Mouse (Mus musculus): ENCODE data around the gene Znrd1as.

DNA sequence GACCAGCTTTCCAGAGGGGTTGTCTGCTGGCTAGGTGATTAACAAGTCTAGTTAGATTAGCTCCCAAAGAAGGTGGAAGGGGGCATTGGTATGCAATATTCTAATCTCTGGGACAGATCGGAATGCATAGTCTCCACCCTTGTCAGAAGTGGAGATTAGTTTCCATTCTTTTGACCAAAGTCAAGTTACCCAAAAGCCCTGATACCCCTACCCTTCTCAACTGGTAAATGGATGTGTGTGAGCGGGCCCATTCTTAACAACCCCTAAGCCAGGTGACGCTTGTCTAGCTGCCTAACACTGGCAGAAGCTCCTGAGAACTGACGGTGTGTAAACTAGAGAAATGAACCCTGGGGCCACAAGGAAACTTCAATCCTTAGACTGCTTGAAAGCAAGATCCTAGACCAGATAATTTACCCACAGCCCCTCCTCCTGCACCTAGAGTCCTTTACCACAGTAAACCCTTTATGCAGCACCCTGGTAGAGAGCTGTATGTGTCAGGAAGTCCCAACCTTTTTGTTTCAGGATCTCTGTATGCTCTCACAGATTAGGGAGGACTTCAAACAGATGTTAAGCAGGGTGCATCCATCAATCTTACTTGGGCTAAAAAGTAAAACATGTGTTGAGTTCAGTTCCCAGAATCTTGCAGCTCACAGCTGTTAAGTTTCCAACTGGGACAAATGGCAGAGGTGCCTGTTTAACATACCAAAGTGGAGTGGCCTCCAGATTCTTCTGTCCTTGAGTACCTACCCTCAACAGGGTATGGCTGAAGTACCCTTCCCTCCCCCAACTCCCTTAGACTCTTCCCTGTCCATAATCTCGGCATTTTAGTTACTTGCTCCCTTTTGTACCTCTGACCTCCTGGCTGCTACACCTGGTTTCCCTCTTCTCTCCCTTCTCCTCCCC is 24.1 kb downstream of the Znrd1as start:
- TF ChIP-seq CTCF (IDR thresholded peaks at IDR 0.05 in 2 of 3, conservative IDR thresholded peaks at IDR 0.05 in 1 of 3; ENCODE audit: control insufficient read depth in 1 of 3, insufficient read depth in 1 of 3, low read depth in 2 of 3, low read length in 3 of 3, poor library complexity in 1 of 3, severe bottlenecking in 1 of 3) (no peak), ZNF384 (IDR thresholded peaks at IDR 0.05; ENCODE audit: low read depth, low read length) (no peak), ZC3H11A (IDR thresholded peaks at IDR 0.05; ENCODE audit: low read depth, low read length) (no peak), SIN3A (IDR thresholded peaks at IDR 0.05; ENCODE audit: low read length) (no peak), USF2 (IDR thresholded peaks at IDR 0.05; ENCODE audit: borderline replicate concordance in 1 of 2, insufficient read depth in 1 of 2, low read depth in 1 of 2, low read length in 2 of 2) (no peak), USF1 (IDR thresholded peaks at IDR 0.05; ENCODE audit: low read depth, low read length) (no peak), MAFK (IDR thresholded peaks at IDR 0.05; ENCODE audit: borderline replicate concordance, low read depth, low read length) (no peak), TBP (IDR thresholded peaks at IDR 0.05; ENCODE audit: low read depth, low read length) (no peak), GATA1 (IDR thresholded peaks at IDR 0.05; ENCODE audit: low read depth, low read length) (no peak), MXI1 (IDR thresholded peaks at IDR 0.05; ENCODE audit: low read depth, low read length) (no peak), MAZ (IDR thresholded peaks at IDR 0.05; ENCODE audit: low read depth, low read length) (no peak)

Data from MEL (cell line).